Mouse (Mus musculus) hematopoietic stem cell, adult 5-6 weeks (primary cell): ENCODE measurements at regions not wholly inside any gene's neighbourhood (a gene's known extent, or its start where the extent isn't known, plus 50 kb on each side); places are given as distances from the start of the nearest gene placed in this dataset.

ENCODE experiments used
- ATAC-seq, 2 experiments: fragments of 125-278 bp in 1 of 2; replicated peaks in 1 of 2; 2 replicates each; pipeline ENCODE4 v1.8.0; 2016 to 2017; ENCODE audit warnings: inconsistent platforms in 2 of 2, mild to moderate bottlenecking in 2 of 2, moderate number of reproducible peaks in 2 of 2, low read depth in 1 of 2, moderate TSS enrichment in 1 of 2; ENCODE audit not compliant: low FRiP score in 2 of 2, poor library complexity in 2 of 2, severe bottlenecking in 2 of 2, insufficient read depth in 1 of 2, low TSS enrichment in 1 of 2

GRCm38 (mm10) chr6:98178005-98178404, 164.5 kb downstream of the Gm765 start:
- no peak for ATAC-seq

- no peak for ATAC-seq
Measured at GRCm38 (mm10) chr6:98149043-98149813, 193.3 kb downstream of the Gm765 start.

- ATAC-seq = no peak
Measured at GRCm38 (mm10) chr6:98147855-98148254, 194.7 kb downstream of the Gm765 start.

- peak in 1 of 2 experiments; percentile 69; a peak in 1 of 4 replicates for ATAC-seq
Measured at GRCm38 (mm10) chr6:98132931-98133330, 209.6 kb downstream of the Gm765 start.

- no peak for ATAC-seq
Measured at GRCm38 (mm10) chr6:98125434-98125833, 217.1 kb downstream of the Gm765 start.

- no peak for ATAC-seq
Measured at GRCm38 (mm10) chr6:98118355-98119150, 224.0 kb downstream of the Gm765 start.

- ATAC-seq = no peak
Measured at GRCm38 (mm10) chr6:98114327-98115134, 228.0 kb downstream of the Gm765 start.

GRCm38 (mm10) chr6:98113708-98114107, 228.8 kb downstream of the Gm765 start:
- peak; percentile 53 to 84 for ATAC-seq

- no peak for ATAC-seq
Measured at GRCm38 (mm10) chr6:98112495-98113115, 229.9 kb downstream of the Gm765 start.

GRCm38 (mm10) chr6:98107123-98107522, 235.4 kb downstream of the Gm765 start:
- no peak for ATAC-seq

GRCm38 (mm10) chr6:98105280-98106090, 237.1 kb downstream of the Gm765 start:
- peak; percentile 61 to 72 for ATAC-seq

- no peak for ATAC-seq
Measured at GRCm38 (mm10) chr6:98104432-98104831, 238.1 kb downstream of the Gm765 start.

GRCm38 (mm10) chr6:98101023-98101422, 241.5 kb downstream of the Gm765 start:
- ATAC-seq = no peak

- ATAC-seq = no peak
Measured at GRCm38 (mm10) chr6:98099126-98099525, 243.4 kb downstream of the Gm765 start.

GRCm38 (mm10) chr6:98095243-98095642, 247.3 kb downstream of the Gm765 start:
- no peak for ATAC-seq

- peak in 1 of 2 experiments; percentile 56; a peak in 1 of 4 replicates for ATAC-seq
Measured at GRCm38 (mm10) chr6:98089185-98089584, 253.4 kb downstream of the Gm765 start.

GRCm38 (mm10) chr6:98080076-98080475, 262.5 kb downstream of the Gm765 start:
- ATAC-seq = no peak
